Mouse (Mus musculus) neutrophil, adult 83 days (primary cell): ENCODE measurements around the gene Coro2a. TPM values are rescaled to one million over a fixed set of nuclear protein-coding genes. Genes with fewer than 3 reads are reported as not detected.

Experiments used
- total RNA-seq, 2 experiments: library from RNA; stranded (reverse); gene quantifications; one replicate each; pipeline ENCODE4 v1.2.4; 2023

Coro2a gene
- total RNA-seq, result 10 to 100 TPM; 39.7 to 47.9 TPM

DNA sequence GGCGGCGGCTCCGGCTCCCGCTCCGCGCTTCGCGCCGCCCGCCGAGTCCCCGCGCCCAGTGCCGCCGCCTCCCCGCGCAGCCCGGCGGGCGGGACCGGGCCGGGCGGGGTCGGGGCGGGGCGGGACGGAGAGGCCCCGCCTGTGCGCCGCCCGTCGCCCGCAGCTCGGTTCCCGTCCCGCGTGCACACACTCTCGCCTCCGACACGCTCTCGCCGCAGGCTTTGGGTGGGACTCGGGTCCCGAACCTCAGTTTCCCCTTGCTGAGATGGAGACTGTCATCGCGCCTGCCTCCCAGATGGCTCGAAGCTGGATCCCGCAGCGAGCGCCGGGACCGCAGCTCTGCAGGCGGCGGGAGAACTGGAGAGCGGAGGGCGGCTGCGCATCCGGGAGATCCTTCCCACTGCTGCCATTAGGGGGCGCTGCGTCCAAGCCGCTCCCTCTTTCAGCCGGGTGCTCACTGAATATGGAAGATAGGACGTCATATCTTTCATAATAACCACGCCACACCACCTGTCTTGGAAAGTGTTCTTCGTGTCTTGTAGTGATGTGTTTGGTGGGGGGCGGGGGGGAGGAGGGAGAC lies at the start of gene Coro2a:
Coro2a (minus strand) TSS at position 359 of the 580 bp plus-strand sequence.

DNA sequence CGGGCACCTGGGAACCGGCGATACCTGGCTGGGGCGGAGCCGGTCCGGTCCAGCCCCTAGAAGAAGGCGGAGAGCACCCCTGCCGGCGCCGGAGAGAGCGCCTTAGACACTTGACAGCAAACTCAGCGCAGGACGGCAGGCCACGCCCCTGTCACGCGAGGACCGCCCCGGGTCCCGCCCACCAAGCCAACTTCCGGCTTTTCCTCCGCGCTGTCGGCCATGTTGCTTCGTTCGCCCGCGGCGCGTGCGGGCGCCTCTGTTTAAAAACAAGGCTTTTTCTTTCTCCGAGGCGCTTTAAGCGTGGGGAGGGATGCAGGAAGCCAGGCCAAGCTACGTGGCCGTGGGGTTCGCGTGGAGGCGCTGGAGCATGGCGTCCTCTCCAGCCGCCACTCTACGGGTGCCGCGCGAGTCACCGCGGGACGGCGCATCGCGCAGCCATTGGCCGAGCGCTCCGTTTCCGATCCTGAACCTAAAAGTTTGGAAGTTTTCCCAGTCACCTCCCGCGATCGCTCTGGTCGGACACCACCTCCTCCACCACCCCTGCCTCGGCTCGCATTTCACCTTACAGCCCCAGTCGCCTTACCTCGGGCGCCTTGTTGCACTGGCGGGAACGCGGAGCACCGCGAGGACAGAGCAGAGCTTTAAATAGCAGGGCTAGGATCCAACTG lies 48.2 kb upstream of the Coro2a start, which contains the start of gene Tbc1d2:
Tbc1d2 (minus strand) TSS at position 124 of the 668 bp plus-strand sequence.

DNA sequence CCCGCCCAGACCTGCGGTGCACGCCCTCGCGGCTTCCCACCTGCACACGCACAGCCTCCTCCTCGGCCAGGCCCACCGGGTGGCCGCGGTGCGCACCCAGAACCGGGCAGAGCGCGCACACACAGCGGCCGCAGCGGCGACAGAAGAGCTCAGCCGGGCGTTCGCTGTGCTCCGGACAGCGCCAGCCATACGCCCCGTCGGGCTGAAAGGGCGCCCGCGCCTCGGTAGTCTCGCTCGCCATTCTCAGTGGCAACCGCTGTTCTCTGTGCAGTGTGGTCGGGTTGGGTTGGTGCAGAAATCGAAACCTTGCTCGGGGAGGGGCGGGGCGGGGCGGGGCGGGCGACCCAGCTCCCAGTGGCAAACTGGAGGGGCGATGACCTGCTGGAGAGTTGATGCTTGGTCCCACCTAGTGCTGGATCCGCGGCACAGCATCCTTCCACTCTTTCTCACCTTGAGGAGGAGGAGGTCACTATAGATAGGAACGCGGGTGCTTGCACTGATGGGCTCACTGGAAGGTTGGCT lies 66.1 kb downstream of the Coro2a start, which contains the start of gene Trim14:
Trim14 (minus strand) TSS at position 302 of the 522 bp plus-strand sequence.

DNA sequence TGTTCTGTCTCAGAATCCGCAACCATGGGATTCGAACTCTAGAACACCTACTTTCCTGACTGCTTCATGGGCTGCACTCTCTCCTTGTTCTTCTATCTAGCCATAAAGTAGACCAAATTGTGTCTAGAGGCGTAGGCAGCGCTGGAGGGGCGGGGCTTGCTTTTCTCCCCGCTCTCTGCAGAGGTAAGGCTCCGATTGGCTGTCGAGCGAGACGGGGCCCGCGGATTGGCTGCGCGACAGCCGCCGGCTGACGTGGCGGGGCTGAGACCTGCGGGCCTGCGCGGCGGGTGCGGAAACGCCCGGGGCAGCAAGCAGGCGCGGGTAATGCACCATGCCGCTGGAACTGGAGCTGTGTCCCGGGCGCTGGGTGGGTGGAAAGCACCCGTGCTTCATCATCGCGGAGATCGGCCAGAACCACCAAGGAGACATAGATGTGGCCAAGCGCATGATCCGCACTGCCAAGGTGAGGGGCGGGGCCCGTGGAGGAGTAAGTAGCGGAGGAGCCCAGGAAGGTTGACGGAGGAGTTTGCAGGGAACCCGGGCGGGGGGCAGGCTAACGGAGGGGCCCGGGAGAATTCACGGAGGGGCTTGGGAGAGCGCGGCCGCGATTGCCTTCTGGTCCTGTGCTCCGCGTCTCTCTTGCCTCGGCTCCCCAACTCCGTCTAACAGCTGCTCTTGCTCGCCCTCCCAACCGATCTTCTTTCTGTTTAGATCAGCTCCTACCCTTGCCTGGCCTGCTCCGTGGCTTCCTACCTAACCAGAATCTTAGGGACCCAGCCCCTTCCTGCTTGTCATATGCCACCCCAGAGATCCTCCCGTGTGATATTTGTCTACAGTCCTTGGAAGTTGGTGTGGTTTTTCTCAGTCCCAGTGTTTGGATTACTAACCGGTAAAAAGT lies 112.7 kb downstream of the Coro2a start, which contains the start of gene Nans:
Nans (plus strand) TSS at position 221 of the 898 bp plus-strand sequence.

Other genes with a start within 250 kb of the Coro2a start
- 1 to 10 TPM; 3.8 to 5.2 TPM for gene Trmo, start 212.8 kb downstream of the Coro2a start, total RNA-seq
- 10 to 100 TPM; 22.8 to 40.2 TPM for gene Hemgn, start 188.7 kb downstream of the Coro2a start, total RNA-seq
- 100 to 1,000 TPM; 215 to 233 TPM for gene Anp32b, start 151.3 kb downstream of the Coro2a start, total RNA-seq
- gene Nans, start 113.0 kb downstream of the Coro2a start, total RNA-seq, result 10 to 100 TPM; 36.4 to 43.8 TPM
- 10 to 100 TPM; 21.8 to 22.8 TPM for gene Trim14, start 66.1 kb downstream of the Coro2a start, total RNA-seq
- gene Tbc1d2, start 48.0 kb upstream of the Coro2a start, total RNA-seq, result 10 to 100 TPM; 48.9 to 49.1 TPM